Mouse (Mus musculus) G1E (cell line): ENCODE measurements around the gene Mchr1.

Experiments used
- CTCF ChIP-seq: IDR thresholded peaks from 2 replicates; pipeline ENCODE4 v1.5.1; 2012; ENCODE audit warnings: low read depth, low read length, inconsistent platforms, mixed read lengths
- GATA1 ChIP-seq: IDR thresholded peaks from 2 replicates; pipeline ENCODE4 v1.6.1; 2012; ENCODE audit warnings: borderline replicate concordance, low read length, inconsistent platforms, mixed read lengths
- GATA2 ChIP-seq: IDR thresholded peaks from 2 replicates; pipeline ENCODE4 v1.6.1; 2012; ENCODE audit warnings: low read depth, low read length, inconsistent platforms, borderline replicate concordance
- POLR2AphosphoS5 ChIP-seq: IDR thresholded peaks from 2 replicates; pipeline ENCODE4 v1.6.1; 2012; ENCODE audit warnings: low read depth, low read length, inconsistent platforms; ENCODE audit not compliant: insufficient replicate concordance
- TAL1 ChIP-seq: conservative IDR thresholded peaks from 2 replicates; pipeline ENCODE4 v1.6.1; 2012; ENCODE audit warnings: low read depth, low read length, inconsistent platforms, mixed read lengths

DNA sequence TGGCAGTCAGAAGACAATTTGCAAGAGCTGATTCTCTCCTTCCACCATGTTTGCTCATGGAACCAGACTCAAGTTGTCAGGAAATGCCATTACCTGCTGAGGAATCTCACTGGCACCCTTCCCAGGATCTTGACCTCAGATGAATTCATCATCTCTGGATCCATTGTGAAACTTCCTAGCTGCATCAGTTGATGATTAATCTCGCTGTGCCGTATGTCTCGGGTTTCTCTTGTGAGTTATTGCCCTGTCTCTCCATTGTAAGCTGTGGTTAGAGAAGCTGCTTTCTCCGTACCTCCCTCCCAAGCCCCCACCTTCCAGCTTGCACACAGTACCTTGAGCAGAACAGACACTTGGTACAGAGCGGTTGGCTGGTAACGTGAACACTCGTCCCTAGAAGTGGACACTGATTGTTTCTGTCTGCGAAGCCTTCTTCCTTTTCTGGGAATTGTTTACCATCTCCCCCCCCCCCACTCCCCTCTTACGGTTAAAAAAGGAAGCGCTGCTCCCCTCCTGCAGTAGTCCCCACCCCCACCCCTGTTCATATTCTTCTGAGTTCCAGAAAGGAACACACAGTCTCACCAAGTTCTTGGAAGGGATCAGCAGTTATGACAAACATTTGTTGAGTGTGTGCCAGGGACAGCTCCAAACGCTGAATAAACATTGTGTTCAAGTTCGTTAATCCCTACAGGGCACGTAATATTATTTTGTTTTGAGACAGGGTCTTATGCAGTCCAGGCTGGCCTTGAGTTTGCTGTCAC lies 12.5 kb downstream of the Mchr1 start:
- no peak for TF ChIP-seq CTCF
- TF ChIP-seq GATA1, result no peak
- TF ChIP-seq GATA2, result no peak
- no peak for TF ChIP-seq TAL1
- TF ChIP-seq POLR2AphosphoS5, result no peak
